Mouse (Mus musculus): ENCODE results near the gene Fto.

Fto gene

GRCm38 (mm10) chr8:91496936-91497335, 183.6 kb downstream of the Fto start:
- DNase-seq (ENCODE audit: low spot score in 2 of 2), result no peak

- no peak for DNase-seq (ENCODE audit: low spot score in 2 of 2)
Observed at GRCm38 (mm10) chr8:91498611-91499010, 185.3 kb downstream of the Fto start.

- DNase-seq (ENCODE audit: low spot score in 2 of 2), result no peak
Observed at GRCm38 (mm10) chr8:91499303-91499702, 186.0 kb downstream of the Fto start.

GRCm38 (mm10) chr8:91501960-91502600, 188.8 kb downstream of the Fto start:
- no peak for DNase-seq (ENCODE audit: low spot score in 2 of 2)

GRCm38 (mm10) chr8:91502791-91503190, 189.5 kb downstream of the Fto start:
- DNase-seq (ENCODE audit: low spot score in 2 of 2), result no peak

- DNase-seq (ENCODE audit: low spot score in 2 of 2), result no peak
Observed at GRCm38 (mm10) chr8:91504360-91504759, 191.0 kb downstream of the Fto start.

GRCm38 (mm10) chr8:91504891-91505290, 191.6 kb downstream of the Fto start:
- no peak for DNase-seq (ENCODE audit: low spot score in 2 of 2)

- no peak for DNase-seq (ENCODE audit: low spot score in 2 of 2)
Observed at GRCm38 (mm10) chr8:91505411-91505954, 192.2 kb downstream of the Fto start.

GRCm38 (mm10) chr8:91505997-91506672, 192.8 kb downstream of the Fto start:
- no peak for DNase-seq (ENCODE audit: low spot score in 2 of 2)

GRCm38 (mm10) chr8:91506682-91507257, 193.4 kb downstream of the Fto start:
- DNase-seq (ENCODE audit: low spot score in 2 of 2), result no peak

GRCm38 (mm10) chr8:91507681-91508097, 194.4 kb downstream of the Fto start:
- no peak for DNase-seq (ENCODE audit: low spot score in 2 of 2)

- no peak for DNase-seq (ENCODE audit: low spot score in 2 of 2)
Observed at GRCm38 (mm10) chr8:91508284-91508683, 195.0 kb downstream of the Fto start.

GRCm38 (mm10) chr8:91509206-91509899, 196.0 kb downstream of the Fto start:
- no peak for DNase-seq (ENCODE audit: low spot score in 2 of 2)

- DNase-seq (ENCODE audit: low spot score in 2 of 2), result no peak
Observed at GRCm38 (mm10) chr8:91509900-91510260, 196.6 kb downstream of the Fto start.

GRCm38 (mm10) chr8:91510716-91511115, 197.4 kb downstream of the Fto start:
- DNase-seq (ENCODE audit: low spot score in 2 of 2), result no peak

GRCm38 (mm10) chr8:91511943-91512342, 198.6 kb downstream of the Fto start:
- DNase-seq (ENCODE audit: low spot score in 2 of 2), result no peak

GRCm38 (mm10) chr8:91514752-91515478, 201.6 kb downstream of the Fto start:
- DNase-seq (ENCODE audit: low spot score in 2 of 2), result no peak

- no peak for DNase-seq (ENCODE audit: low spot score in 2 of 2)
Observed at GRCm38 (mm10) chr8:91516422-91516821, 203.1 kb downstream of the Fto start.

GRCm38 (mm10) chr8:91518085-91518484, 204.8 kb downstream of the Fto start:
- no peak for DNase-seq (ENCODE audit: low spot score in 2 of 2)

GRCm38 (mm10) chr8:91522201-91522600, 208.9 kb downstream of the Fto start:
- DNase-seq (ENCODE audit: low spot score in 2 of 2), result no peak

GRCm38 (mm10) chr8:91524056-91524864, 210.9 kb downstream of the Fto start:
- no peak for DNase-seq (ENCODE audit: low spot score in 2 of 2)
